Comparison of ENCODE assay signal across 8 mouse cellular contexts in genomic region chr5:90771880-90772653, GRCm38 (mm10). TPM values are rescaled to one million over a fixed set of nuclear protein-coding genes. Genes with fewer than 3 reads are reported as not detected.
DNase-seq lines count a peak whose midpoint lies in the region; ATAC-seq lines count a peak whose summit lies in the region.

Gene Pf4, plus strand, starts transcription at chr5:90772435.

- H3K9ac ChIP-seq in intestine, embryonic 14.5 days (ENCODE audit: low read length): no peak within 1 kb of the TSS
- no peak within 1 kb of the TSS for H3K9ac ChIP-seq in liver, embryonic 16.5 days (ENCODE audit: low read depth, low read length)
- H3K9ac ChIP-seq in stomach, embryonic 15.5 days: no peak within 1 kb of the TSS

- no peak within 1 kb of the TSS for H3K4me2 ChIP-seq in intestine, embryonic 14.5 days (ENCODE audit: low read length)
- peak within 1 kb of the TSS; percentile 20; the same call in 1 of the 2 replicates for H3K4me2 ChIP-seq in liver, embryonic 16.5 days (ENCODE audit: low read depth, low read length)
- H3K4me2 ChIP-seq in stomach, embryonic 15.5 days: no peak within 1 kb of the TSS

- no peaks in the 10 kb centered on the region for H3K27me3 ChIP-seq in intestine, embryonic 14.5 days (replicated peaks; ENCODE audit: control insufficient read depth, insufficient read depth, low read length)
- H3K27me3 ChIP-seq in liver, embryonic 16.5 days (ENCODE audit: control insufficient read depth, insufficient read depth, low read depth, low read length): no peaks in the 10 kb centered on the region
- no peaks in the 10 kb centered on the region for H3K27me3 ChIP-seq in stomach, embryonic 15.5 days (replicated peaks)

- H3K4me1 ChIP-seq in intestine, embryonic 14.5 days (replicated peaks; ENCODE audit: control insufficient read depth, insufficient read depth, low read length): no peaks in the 10 kb centered on the region; the same call in 1 of the 2 replicates
- no peaks in the 10 kb centered on the region for H3K4me1 ChIP-seq in liver, embryonic 16.5 days (ENCODE audit: control insufficient read depth, low read depth, low read length)
- peaks cover 7% of the 10 kb centered on the region; the same call in 1 of the 2 replicates for H3K4me1 ChIP-seq in stomach, embryonic 15.5 days

- ATAC-seq in intestine, embryonic 14.5 days (replicated peaks; ENCODE audit: low FRiP score, low TSS enrichment, low read depth): no peak
- peak; percentile 62 for ATAC-seq in liver, embryonic 16.5 days (ENCODE audit: low read depth)
- no peak for ATAC-seq in stomach, embryonic 15.5 days (ENCODE audit: insufficient read depth, low FRiP score, low read depth)

- no peak within 1 kb of the TSS for H3K27ac ChIP-seq in intestine, embryonic 14.5 days (ENCODE audit: low read depth)
- H3K27ac ChIP-seq in liver, embryonic 16.5 days (ENCODE audit: low read length): no peak within 1 kb of the TSS
- no peak within 1 kb of the TSS for H3K27ac ChIP-seq in stomach, embryonic 15.5 days

- H3K9me3 ChIP-seq in intestine, embryonic 14.5 days (ENCODE audit: control insufficient read depth, low read length): no peaks in the 10 kb centered on the region
- H3K9me3 ChIP-seq in liver, embryonic 16.5 days (replicated peaks; ENCODE audit: control insufficient read depth, low read length): no peaks in the 10 kb centered on the region
- no peaks in the 10 kb centered on the region for H3K9me3 ChIP-seq in stomach, embryonic 15.5 days

- H3K4me3 ChIP-seq in intestine, embryonic 14.5 days (ENCODE audit: low read depth, low read length): no peak within 1 kb of the TSS
- H3K4me3 ChIP-seq in liver, embryonic 16.5 days (ENCODE audit: low read depth, low read length): no peak within 1 kb of the TSS
- no peak within 1 kb of the TSS for H3K4me3 ChIP-seq in stomach, embryonic 15.5 days (replicated peaks)

- H3K36me3 ChIP-seq in intestine, embryonic 14.5 days (ENCODE audit: control insufficient read depth, insufficient read depth, low read length): no peaks in the 10 kb centered on the region
- no peaks in the 10 kb centered on the region for H3K36me3 ChIP-seq in liver, embryonic 16.5 days (ENCODE audit: control insufficient read depth, insufficient read depth)
- no peaks in the 10 kb centered on the region for H3K36me3 ChIP-seq in stomach, embryonic 15.5 days

- DNase-seq in adrenal gland, adult 2 months: peak; percentile 47
- DNase-seq in adrenal gland, adult 8-10 months: no peak
- no peak for DNase-seq in gastrocnemius, postnatal 4 days (ENCODE audit: low spot score in 2 of 2)
- DNase-seq in intestine, embryonic 14.5 days (ENCODE audit: low spot score): no peak
- DNase-seq in retina, postnatal 1 day: no peak
- no peak for DNase-seq in spleen, postnatal 10 days (ENCODE audit: low spot score in 2 of 2)

- 78% methylated on average over 16 of the region's 16 CpGs for WGBS in intestine, embryonic 14.5 days
- 13% methylated on average over 16 of the region's 16 CpGs for WGBS in liver, embryonic 16.5 days (ENCODE audit: insufficient replicate concordance)
- WGBS in stomach, embryonic 15.5 days: 70% methylated on average over 16 of the region's 16 CpGs

RNA-seq across cellular contexts. Expression of gene Pf4, which starts in this region (rescaled TPM):
- total RNA-seq in adrenal gland, adult 2 months (2021): 10 to 100 TPM in 1 of 2 experiments, 1 to 10 TPM in 1; 9.5 to 17.8 TPM
- polyA plus RNA-seq in adrenal gland, adult 2 months (2012; rRNA removed): 9.5 and 17.9 TPM in 2 replicates
- total RNA-seq in adrenal gland, adult 8-10 months (2022): 10 to 100 TPM in 2 of 4 experiments, 1 to 10 TPM in 2; 7.5 to 15.6 (median 11.1) TPM
- total RNA-seq in gastrocnemius, postnatal 4 days (2021): 10 to 100 TPM; 77.8 to 84.1 TPM
- polyA plus RNA-seq in intestine, embryonic 14.5 days (2014; fragmentation: Nextera tagmentation; extraction: Ambion mirVana): 44.3 and 55.9 TPM in 2 replicates
- polyA plus RNA-seq in liver, embryonic 16.5 days (2015; fragmentation: Nextera tagmentation; extraction: Ambion mirVana): 272 and 275 TPM in 2 replicates
- polyA plus RNA-seq in stomach, embryonic 15.5 days (2015; fragmentation: Nextera tagmentation; extraction: Ambion mirVana): 68.9 and 90.1 TPM in 2 replicates

Comparison
In these comparisons a context has a peak if more than half of its experiments do, and no peak if none do; other contexts are left out.
1. RNA of gene Pf4 (total RNA-seq): 77.8 to 84.1 TPM in gastrocnemius, postnatal 4 days; 9.5 to 17.8 TPM in adrenal gland, adult 2 months and 7.5 to 15.6 TPM in adrenal gland, adult 8-10 months; every median in the first group is over 4 times any median in the second.